Mouse (Mus musculus): ENCODE measurements around the gene Serpina3i. TPM values are rescaled to one million over a fixed set of nuclear protein-coding genes. Genes with fewer than 3 reads are reported as not detected.

Serpina3i gene
- total RNA-seq, 2 experiments from 2014 or later: 0.73 TPM; not detected in 1

DNA sequence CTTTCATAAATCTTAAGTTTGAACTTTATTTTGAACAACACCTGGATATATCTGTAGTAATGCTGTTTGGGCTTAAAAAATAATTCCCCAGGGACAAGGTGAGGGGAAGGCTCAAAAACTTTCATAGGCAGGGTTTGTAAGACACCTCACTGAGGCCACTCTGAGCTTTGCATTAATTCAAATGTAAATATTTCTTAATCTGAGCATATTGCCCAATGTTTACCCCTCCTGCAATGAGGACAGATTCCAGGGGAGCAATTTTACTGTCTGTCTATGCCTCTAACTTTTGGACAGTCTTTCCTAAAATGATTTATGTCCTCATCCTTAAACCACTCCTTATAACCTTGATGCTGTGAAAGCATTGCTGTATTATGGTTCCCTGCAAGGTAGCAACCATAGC, 25.4 kb downstream of the Serpina3i start:
- DNase-seq (ENCODE audit: low spot score): no peak
- intact Hi-C loops (cut with DNase I): no loop called here

DNA sequence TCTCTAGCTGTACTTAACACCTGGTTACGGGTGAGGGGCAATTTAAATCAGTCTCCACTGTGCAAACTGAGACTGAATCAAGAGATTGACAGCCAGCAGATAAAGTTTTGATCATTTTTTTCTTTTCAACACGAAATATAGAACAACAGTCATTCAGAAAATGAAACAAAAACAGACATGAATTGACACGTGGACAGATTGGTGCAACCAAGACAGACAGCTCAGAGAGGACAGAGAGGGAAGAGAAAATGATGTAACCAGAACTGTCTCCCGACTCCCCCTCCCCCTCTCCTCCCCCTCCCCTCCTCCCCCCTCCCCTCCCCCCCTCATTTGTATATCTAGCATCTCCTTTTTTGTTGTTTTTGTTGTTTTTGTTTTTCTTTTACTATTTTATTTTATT, 26.9 kb downstream of the Serpina3i start:
- no peak for DNase-seq (ENCODE audit: low spot score)
- intact Hi-C loops (cut with DNase I): no loop called here

DNA sequence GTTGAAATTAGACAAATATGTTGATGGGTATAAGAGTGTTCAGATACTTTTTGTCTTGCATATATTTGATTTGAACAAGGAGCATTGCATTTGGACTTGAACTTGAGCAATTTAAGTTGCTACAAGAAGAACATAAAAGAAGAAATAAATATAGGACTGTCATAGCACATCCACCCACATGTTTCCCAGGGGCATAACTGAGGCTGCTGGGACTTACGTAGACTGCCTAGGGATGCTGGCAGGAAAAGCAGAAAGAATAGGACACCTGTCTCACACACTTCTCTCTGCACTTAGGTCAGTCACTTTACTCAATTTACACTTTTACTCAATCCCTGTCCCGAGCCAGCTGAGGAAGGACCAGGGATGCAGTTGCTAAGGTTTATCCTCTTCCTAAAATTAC, 31.0 kb downstream of the Serpina3i start:
- intact Hi-C loops (cut with DNase I): no loop called here
- DNase-seq (ENCODE audit: low spot score): no peak

DNA sequence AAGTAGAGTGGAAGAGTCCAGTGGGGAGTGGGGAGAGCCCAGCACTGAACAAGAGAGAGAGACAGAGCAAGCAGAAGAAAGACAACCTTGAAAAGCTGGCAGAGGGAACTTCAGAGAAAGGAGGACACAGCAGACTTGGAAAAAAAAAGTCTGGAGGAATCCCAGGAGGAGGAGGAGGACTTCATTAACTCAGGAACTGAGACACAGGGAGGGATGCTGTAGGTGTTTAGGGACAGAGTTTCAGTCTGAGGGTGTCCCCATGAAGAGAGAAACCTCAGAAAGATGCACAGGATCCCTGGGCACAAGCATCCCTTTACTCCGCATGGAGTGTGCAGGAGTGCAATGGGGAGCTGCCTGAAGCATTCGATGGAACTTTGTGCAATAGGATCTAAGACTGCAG, 35.1 kb downstream of the Serpina3i start:
- intact Hi-C loops (cut with DNase I): no loop called here

DNA sequence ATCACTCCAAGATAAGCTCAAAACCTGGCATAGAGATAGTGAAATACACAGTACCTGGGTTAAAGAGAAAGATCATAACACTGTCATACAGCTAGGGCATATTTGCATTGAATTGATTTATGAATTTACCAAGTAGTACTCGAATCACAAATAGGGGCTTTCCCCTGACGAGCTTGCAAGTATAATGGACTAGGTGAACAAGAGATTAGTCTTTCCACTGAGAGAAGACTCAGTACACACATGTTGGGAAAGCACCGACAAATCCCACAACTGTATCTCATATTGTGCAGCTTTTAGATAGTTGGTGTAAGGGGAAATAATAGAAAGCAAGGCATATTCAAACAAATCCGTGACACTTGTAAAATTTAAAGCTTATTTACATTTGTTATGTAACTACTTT, 43.1 kb downstream of the Serpina3i start:
- DNase-seq (ENCODE audit: low spot score): no peak
- intact Hi-C loops (cut with DNase I): no loop called here

More for the DNA sequence above, 35.1 kb downstream of the Serpina3i start:
- DNase-seq (ENCODE audit: low spot score): no peak

DNA sequence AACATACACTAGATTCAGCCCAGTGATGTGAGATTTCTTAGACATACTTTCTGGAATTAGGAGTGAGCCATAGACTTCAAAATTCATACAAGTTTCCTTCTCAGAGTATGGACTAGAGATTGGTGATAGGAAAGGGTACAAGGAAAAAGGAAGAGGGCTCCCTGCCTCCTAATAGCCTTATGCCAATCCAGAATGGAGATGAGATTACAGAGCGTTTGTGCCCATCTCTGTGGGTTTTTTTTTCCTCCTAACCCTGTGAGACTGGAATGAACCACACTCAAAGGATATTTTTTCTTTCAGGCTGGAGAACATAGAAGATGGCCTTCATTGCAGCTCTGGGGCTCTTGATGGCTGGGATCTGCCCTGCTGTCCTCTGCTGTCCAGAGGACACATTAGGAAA, 51.3 kb downstream of the Serpina3i start, which contains the start of gene Serpina3j:
Gene Serpina3j (plus strand): TSS at position 301 of the 400 bp plus-strand sequence.
- intact Hi-C loops (cut with DNase I): no loop called here
- no peak for DNase-seq (ENCODE audit: low spot score)

Other genes with a start within 250 kb of the Serpina3i start
- gene Serpina9, start 249.4 kb upstream of the Serpina3i start, total RNA-seq (2021): under 1 TPM; 0.08 to 0.13 TPM
- not detected for gene Serpina12, start 218.7 kb upstream of the Serpina3i start, total RNA-seq (2021)
- not detected for gene Serpina5, start 162.0 kb upstream of the Serpina3i start, total RNA-seq (2021)
- not detected for gene Serpina3a, start 150.4 kb upstream of the Serpina3i start, total RNA-seq (2021)
- gene Serpina3b, start 135.1 kb upstream of the Serpina3i start, total RNA-seq (2021): not detected
- gene Serpina3c, start 109.3 kb upstream of the Serpina3i start, total RNA-seq (2021): 1 to 10 TPM in 1 of 2 experiments, under 1 TPM in 1; 0.57 to 1.0 TPM
- gene Serpina3f, start 48.6 kb upstream of the Serpina3i start, total RNA-seq (2021): under 1 TPM in 1 of 2 experiments, not detected in 1; 0.14 TPM
- 1 to 10 TPM in 1 of 2 experiments, under 1 TPM in 1; 0.57 to 1.1 TPM for gene Serpina3g, start 26.9 kb upstream of the Serpina3i start, total RNA-seq (2021)
- not detected for gene Serpina3j, start 51.4 kb downstream of the Serpina3i start, total RNA-seq (2021)
- gene Serpina3k, start 75.4 kb downstream of the Serpina3i start, total RNA-seq (2021): not detected
- not detected for gene Serpina3m, start 75.4 kb downstream of the Serpina3i start, total RNA-seq (2021)
- 1 to 10 TPM; 4.7 to 4.8 TPM for gene Serpina3n, start 143.6 kb downstream of the Serpina3i start, total RNA-seq (2021)
- under 1 TPM in 1 of 2 experiments, not detected in 1; 0.20 TPM for gene Gsc, start 210.2 kb downstream of the Serpina3i start, total RNA-seq (2021)

All from heart, postnatal 25 days (tissue).